Mouse (Mus musculus): ENCODE results near the gene Madd. TPM values are rescaled to one million over a fixed set of nuclear protein-coding genes. Genes with fewer than 3 reads are reported as not detected.
A peak's percentile ranks its signal among the peaks of the same experiment; 100 is the strongest.

Madd gene
- total RNA-seq (2017) = 66.0 to 190 TPM (median 155 TPM) in 3 replicates

- peak; percentile 80 for ATAC-seq (replicated peaks; ENCODE audit: insufficient number of reproducible peaks, low FRiP score, low TSS enrichment, poor library complexity, severe bottlenecking)
Measured at GRCm38 (mm10) chr2:91183711-91184405, at the start of gene Madd. Madd (minus strand) TSS chr2:91183837.

GRCm38 (mm10) chr2:91229735-91230134, 46.1 kb upstream of the Madd start:
- ATAC-seq (replicated peaks; ENCODE audit: insufficient number of reproducible peaks, low FRiP score, low TSS enrichment, poor library complexity, severe bottlenecking) = no peak

DNA sequence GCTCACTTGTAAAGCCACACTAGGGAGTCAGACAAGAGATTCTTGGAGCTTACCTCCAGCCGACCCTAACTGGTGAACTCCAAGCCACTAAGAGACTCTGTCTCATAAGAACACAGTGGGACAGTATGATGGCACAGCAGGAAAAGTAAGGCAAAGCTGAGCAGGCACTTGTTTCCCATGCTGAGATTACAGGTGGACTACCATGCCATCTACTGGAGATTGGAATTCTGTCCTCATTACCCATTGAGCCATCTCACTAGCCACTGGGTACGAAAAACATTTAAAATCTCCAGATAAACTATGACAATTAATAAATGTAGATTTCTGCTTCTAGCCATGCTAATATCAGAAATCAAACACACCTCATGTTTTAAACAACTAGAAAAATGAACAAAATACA, 40.0 kb upstream of the Madd start:
- no peak for ATAC-seq (replicated peaks; ENCODE audit: insufficient number of reproducible peaks, low FRiP score, low TSS enrichment, poor library complexity, severe bottlenecking)

GRCm38 (mm10) chr2:91220501-91220900, 36.9 kb upstream of the Madd start:
- ATAC-seq (replicated peaks; ENCODE audit: insufficient number of reproducible peaks, low FRiP score, low TSS enrichment, poor library complexity, severe bottlenecking) = no peak

DNA sequence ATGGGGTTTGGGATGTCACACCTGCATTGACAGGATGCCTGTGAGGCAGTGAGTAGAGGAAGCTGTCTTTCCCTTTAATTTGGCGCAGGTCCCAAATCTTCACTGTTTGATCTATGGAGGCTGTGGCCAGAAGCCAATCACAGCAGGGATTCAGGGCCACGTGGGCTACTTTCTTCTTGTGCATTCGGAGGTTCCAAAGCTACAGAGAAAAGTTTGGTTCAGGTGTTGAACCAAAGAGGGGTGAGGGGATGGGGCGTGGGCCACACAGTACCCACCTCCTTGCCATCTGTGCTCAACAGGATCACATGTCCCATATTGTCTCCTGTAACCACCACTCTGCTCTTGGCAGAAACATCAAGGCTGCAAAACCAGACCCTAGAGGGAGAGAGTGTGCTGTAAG, 33.4 kb upstream of the Madd start:
- ATAC-seq (replicated peaks; ENCODE audit: insufficient number of reproducible peaks, low FRiP score, low TSS enrichment, poor library complexity, severe bottlenecking) = no peak

GRCm38 (mm10) chr2:91213311-91213710, 29.7 kb upstream of the Madd start:
- no peak for ATAC-seq (replicated peaks; ENCODE audit: insufficient number of reproducible peaks, low FRiP score, low TSS enrichment, poor library complexity, severe bottlenecking)

GRCm38 (mm10) chr2:91206254-91206775, 22.7 kb upstream of the Madd start:
- 0 out of 2 replicates have a peak, but pooled peaks have one; percentile 10 for ATAC-seq (replicated peaks; ENCODE audit: insufficient number of reproducible peaks, low FRiP score, low TSS enrichment, poor library complexity, severe bottlenecking)

DNA sequence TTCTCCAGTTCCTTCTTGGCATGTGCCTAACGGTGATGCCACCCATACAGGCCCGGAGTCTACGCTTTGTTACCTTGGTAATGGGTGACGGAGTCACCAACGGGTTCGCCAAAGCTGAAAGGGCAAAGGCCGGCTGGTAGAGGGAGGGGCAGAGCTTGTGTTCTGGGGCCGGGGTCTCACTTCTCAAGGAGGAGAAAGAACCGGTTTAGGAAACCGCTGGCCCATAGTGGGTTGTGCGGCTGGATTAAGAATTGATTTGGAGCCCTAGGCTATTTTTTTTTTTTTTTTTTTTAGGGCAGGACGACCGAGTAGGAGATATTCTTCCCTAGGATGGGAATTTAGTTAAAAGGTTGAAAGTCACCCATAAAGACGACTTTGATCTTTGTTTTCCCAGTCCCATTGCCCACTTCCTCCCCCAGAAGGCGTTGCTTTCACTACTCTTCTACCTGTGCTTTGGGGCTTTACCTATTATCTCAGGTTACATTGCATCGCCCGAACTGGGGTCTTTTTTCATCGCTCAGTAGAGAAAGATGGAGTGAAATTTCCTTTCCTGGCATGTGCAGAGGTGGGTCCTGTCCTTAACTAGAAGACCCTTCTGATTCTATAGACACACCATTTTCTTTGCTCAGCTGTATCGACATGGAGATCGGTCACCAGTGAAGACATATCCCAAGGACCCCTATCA, 19.5 kb upstream of the Madd start:
- ATAC-seq (replicated peaks; ENCODE audit: insufficient number of reproducible peaks, low FRiP score, low TSS enrichment, poor library complexity, severe bottlenecking) = no peak

- peak; percentile 93 for ATAC-seq (replicated peaks; ENCODE audit: insufficient number of reproducible peaks, low FRiP score, low TSS enrichment, poor library complexity, severe bottlenecking)
Measured at GRCm38 (mm10) chr2:91202222-91202971, 18.8 kb upstream of the Madd start, which contains the start of the genes Nr1h3 and Acp2. Nr1h3 (minus strand) TSS chr2:91202834. Acp2 (plus strand) TSS chr2:91202885.

DNA sequence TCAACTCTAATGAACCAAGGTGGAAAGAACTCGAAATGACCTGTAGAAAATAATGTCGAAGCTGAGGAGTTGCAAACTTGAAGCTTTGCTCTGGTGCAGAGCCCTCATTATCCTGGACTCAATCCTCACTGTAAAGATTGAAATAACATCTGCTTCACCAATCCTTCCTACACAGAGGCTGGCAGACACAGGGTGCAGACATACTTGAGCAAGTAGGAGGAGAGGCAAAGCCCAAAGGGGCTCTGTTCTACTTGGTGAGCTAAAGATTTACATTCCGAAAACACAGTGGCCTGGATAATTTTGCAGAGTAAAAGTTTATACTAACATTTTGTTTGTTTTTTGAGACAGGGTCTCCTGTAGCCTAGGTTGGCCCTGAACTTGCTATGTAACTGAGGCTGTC, 15.3 kb upstream of the Madd start:
- no peak for ATAC-seq (replicated peaks; ENCODE audit: insufficient number of reproducible peaks, low FRiP score, low TSS enrichment, poor library complexity, severe bottlenecking)

- ATAC-seq (replicated peaks; ENCODE audit: insufficient number of reproducible peaks, low FRiP score, low TSS enrichment, poor library complexity, severe bottlenecking) = peak; percentile 20; the same call in 1 of the 2 replicates
Measured at GRCm38 (mm10) chr2:91196577-91197001, 13.0 kb upstream of the Madd start.

DNA sequence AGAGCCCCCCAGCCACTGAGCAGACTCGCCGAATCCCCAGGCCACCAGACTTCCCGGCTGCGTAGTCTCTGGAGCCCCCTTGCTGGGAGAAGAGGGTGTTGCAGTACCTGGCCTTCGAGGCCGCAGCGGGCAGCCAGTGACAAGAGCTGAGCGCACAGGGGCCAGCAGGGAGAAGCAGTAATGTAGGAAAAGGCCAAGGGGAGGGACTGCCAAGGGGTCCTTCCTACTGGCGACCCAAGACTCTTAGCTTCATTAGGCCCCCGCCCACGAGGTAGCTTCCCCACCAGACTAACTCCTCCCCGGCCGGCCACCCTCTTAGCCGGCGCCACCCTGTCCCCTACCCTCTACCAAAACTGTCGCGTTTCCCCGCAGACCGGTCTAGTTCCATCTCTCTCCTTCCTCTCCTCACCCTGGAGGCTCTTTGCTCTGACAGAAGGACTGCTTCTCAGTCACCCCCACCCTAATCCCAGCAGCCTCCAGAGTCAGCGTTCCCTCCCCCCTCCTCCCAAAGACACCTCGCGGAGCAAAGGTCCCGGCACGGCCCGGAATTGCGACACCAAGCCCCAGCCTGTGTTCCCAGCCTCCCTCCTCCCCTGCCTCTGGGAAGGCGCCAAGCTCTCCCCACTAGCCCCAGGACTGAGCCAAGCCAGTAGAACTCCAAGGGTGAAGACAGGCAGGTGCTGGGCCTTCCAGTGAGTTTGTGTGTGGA, 11.1 kb upstream of the Madd start:
- peak; percentile 77 for ATAC-seq (replicated peaks; ENCODE audit: insufficient number of reproducible peaks, low FRiP score, low TSS enrichment, poor library complexity, severe bottlenecking)

- ATAC-seq (replicated peaks; ENCODE audit: insufficient number of reproducible peaks, low FRiP score, low TSS enrichment, poor library complexity, severe bottlenecking) = no peak
Measured at GRCm38 (mm10) chr2:91190501-91190900, 6.9 kb upstream of the Madd start.

GRCm38 (mm10) chr2:91187431-91187830, 3.8 kb upstream of the Madd start:
- no peak for ATAC-seq (replicated peaks; ENCODE audit: insufficient number of reproducible peaks, low FRiP score, low TSS enrichment, poor library complexity, severe bottlenecking)

- no peak for ATAC-seq (replicated peaks; ENCODE audit: insufficient number of reproducible peaks, low FRiP score, low TSS enrichment, poor library complexity, severe bottlenecking)
Measured at GRCm38 (mm10) chr2:91186208-91186607, 2.6 kb upstream of the Madd start.

DNA sequence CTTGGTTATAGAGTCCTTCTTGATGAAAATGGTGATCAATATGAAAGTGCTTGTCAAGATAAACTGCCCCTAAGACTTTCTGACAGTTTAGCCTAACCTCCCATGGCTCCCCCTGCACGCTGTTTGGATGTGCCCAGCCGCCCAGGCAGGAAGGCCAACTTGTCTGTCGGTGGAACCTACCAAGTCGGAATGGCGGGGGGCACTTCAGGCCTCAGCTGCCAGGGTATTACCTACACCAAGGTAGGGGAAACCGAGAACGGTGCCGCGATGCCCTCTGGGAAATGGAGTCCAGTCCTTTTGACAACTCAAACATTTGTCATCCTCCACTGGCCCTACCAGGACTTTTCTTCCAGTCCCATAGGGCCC, 506 bp downstream of the Madd start:
- peak; percentile 93 for ATAC-seq (replicated peaks; ENCODE audit: insufficient number of reproducible peaks, low FRiP score, low TSS enrichment, poor library complexity, severe bottlenecking)

GRCm38 (mm10) chr2:91182405-91183147, 1.1 kb downstream of the Madd start:
- peak; percentile 6; the same call in 1 of the 2 replicates for ATAC-seq (replicated peaks; ENCODE audit: insufficient number of reproducible peaks, low FRiP score, low TSS enrichment, poor library complexity, severe bottlenecking)

DNA sequence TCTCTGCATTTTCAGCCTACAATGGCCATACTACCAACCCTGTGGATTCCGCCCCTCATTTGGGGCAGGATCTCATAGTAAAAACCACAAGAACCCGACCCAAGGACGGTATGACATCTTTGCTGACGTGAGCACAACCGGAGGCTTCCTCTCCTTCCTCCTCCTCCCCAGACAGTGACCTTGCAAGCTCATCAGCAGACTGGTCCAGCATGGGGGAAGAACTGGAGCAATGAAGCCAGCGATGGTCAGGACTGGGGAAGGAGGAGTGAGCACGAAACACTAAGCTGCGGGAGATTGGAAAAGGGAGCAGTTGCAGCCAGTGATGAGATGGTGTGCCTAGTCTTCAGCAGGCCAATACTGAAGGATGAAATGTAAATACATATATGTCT, 1.6 kb downstream of the Madd start:
- ATAC-seq (replicated peaks; ENCODE audit: insufficient number of reproducible peaks, low FRiP score, low TSS enrichment, poor library complexity, severe bottlenecking) = peak; percentile 19; the same call in 1 of the 2 replicates
